Mouse (Mus musculus): ENCODE measurements around the gene Zfp358. TPM values are rescaled to one million over a fixed set of nuclear protein-coding genes. Genes with fewer than 3 reads are reported as not detected.
A peak's percentile ranks its signal among the peaks of the same experiment; 100 is the strongest.

The Zfp358 gene
- polyA plus RNA-seq, 1 experiment from 2014 or later: 4.4 TPM

- under 1% methylated on average over 70 of the region's 70 CpGs for whole genome bisulfite sequencing (ENCODE audit: insufficient replicate concordance)
- peaks cover 35% of the 10 kb centered on the region for H3K4me1 ChIP-seq (replicated peaks)
- peak within 1 kb of the TSS; percentile 93 for H3K9ac ChIP-seq
- H3K36me3 ChIP-seq: peaks cover 17% of the 10 kb centered on the region
- peak within 1 kb of the TSS; percentile 95 for H3K4me2 ChIP-seq
- peak within 1 kb of the TSS; percentile 82 for H3K4me3 ChIP-seq (replicated peaks)
- peak; percentile 98 for DNase-seq
- ATAC-seq (ENCODE audit: low read depth): peak; percentile 92
- peak within 1 kb of the TSS; percentile 85 for H3K27ac ChIP-seq
- no peaks in the 10 kb centered on the region for H3K27me3 ChIP-seq
- no peaks in the 10 kb centered on the region; the same call in 1 of the 2 replicates for H3K9me3 ChIP-seq (replicated peaks)
Observed at GRCm38 (mm10) chr8:3500235-3501090, 7.5 kb downstream of the Zfp358 start, which contains the start of gene Mcoln1. TSS of gene Mcoln1 (plus strand) at chr8:3500457.

- no peaks in the 10 kb centered on the region for H3K9me3 ChIP-seq (replicated peaks)
- no peak overlapping the region for H3K4me3 ChIP-seq (replicated peaks)
- no peak overlapping the region for H3K9ac ChIP-seq
- H3K36me3 ChIP-seq: peaks cover 18% of the 10 kb centered on the region
- no peaks in the 10 kb centered on the region for H3K27me3 ChIP-seq
- ATAC-seq (ENCODE audit: low read depth) (no peak), DNase-seq (no peak)
- 45% methylated on average over 4 of the region's 4 CpGs for WGBS (ENCODE audit: insufficient replicate concordance)
- H3K4me2 ChIP-seq: no peak overlapping the region
- H3K4me1 ChIP-seq (replicated peaks): peaks cover 30% of the 10 kb centered on the region
- no peak overlapping the region for H3K27ac ChIP-seq
Observed at GRCm38 (mm10) chr8:3502217-3502616, 9.3 kb downstream of the Zfp358 start.

- Histone ChIP-seq H3K36me3 (peaks cover 52% of the 10 kb centered on the region), H3K4me2 (no peak overlapping the region)
- 67% methylated on average over 6 of the region's 6 CpGs for WGBS (ENCODE audit: insufficient replicate concordance)
Observed at GRCm38 (mm10) chr8:3507979-3508754, 15.2 kb downstream of the Zfp358 start.

GRCm38 (mm10) chr8:3514681-3515247 lies 21.8 kb downstream of the Zfp358 start:
- H3K27me3 ChIP-seq: no peaks in the 10 kb centered on the region
- peak overlapping the region; percentile 81 for H3K9ac ChIP-seq
- WGBS (ENCODE audit: insufficient replicate concordance): 34% methylated on average over 13 of the region's 13 CpGs
- peaks cover 17% of the 10 kb centered on the region for H3K36me3 ChIP-seq
- H3K9me3 ChIP-seq (replicated peaks): no peaks in the 10 kb centered on the region
- H3K4me1 ChIP-seq (replicated peaks): peaks cover 42% of the 10 kb centered on the region
- DNase-seq: no peak
- H3K4me3 ChIP-seq (replicated peaks): peak overlapping the region; percentile 83
- no peak for ATAC-seq (ENCODE audit: low read depth)
- H3K4me2 ChIP-seq: peak overlapping the region; percentile 95
- peak overlapping the region; percentile 59 for H3K27ac ChIP-seq

More at GRCm38 (mm10) chr8:3507979-3508754, 15.2 kb downstream of the Zfp358 start:
- no peaks in the 10 kb centered on the region for H3K27me3 ChIP-seq
- peaks cover 8% of the 10 kb centered on the region for H3K4me1 ChIP-seq (replicated peaks)
- H3K27ac ChIP-seq: peak overlapping the region; percentile 44
- no peak overlapping the region for H3K4me3 ChIP-seq (replicated peaks)
- ATAC-seq (ENCODE audit: low read depth): peak; percentile 60
- no peak overlapping the region for H3K9ac ChIP-seq
- DNase-seq: no peak
- H3K9me3 ChIP-seq (replicated peaks): no peaks in the 10 kb centered on the region

GRCm38 (mm10) chr8:3515260-3515671 lies 22.3 kb downstream of the Zfp358 start, which contains the start of gene Pnpla6:
TSS of gene Pnpla6 (plus strand) at chr8:3515384.
- Histone ChIP-seq H3K27ac (peak within 1 kb of the TSS; percentile 86), H3K27me3 (no peaks in the 10 kb centered on the region), H3K9me3 (replicated peaks) (no peaks in the 10 kb centered on the region), H3K36me3 (peaks cover 15% of the 10 kb centered on the region), H3K4me1 (replicated peaks) (peaks cover 48% of the 10 kb centered on the region), H3K4me2 (peak within 1 kb of the TSS; percentile 95), H3K9ac (peak within 1 kb of the TSS; percentile 81), H3K4me3 (replicated peaks) (peak within 1 kb of the TSS; percentile 83)
- ATAC-seq (ENCODE audit: low read depth) (peak; percentile 63), DNase-seq (peak; percentile 83)
- 0% methylated on average over 25 of the region's 25 CpGs for whole genome bisulfite sequencing (ENCODE audit: insufficient replicate concordance)

- ATAC-seq (ENCODE audit: low read depth) (peak; percentile 47), DNase-seq (no peak)
- no peaks in the 10 kb centered on the region for H3K9me3 ChIP-seq (replicated peaks)
- peaks cover 16% of the 10 kb centered on the region for H3K36me3 ChIP-seq
- H3K27me3 ChIP-seq: no peaks in the 10 kb centered on the region
- H3K4me3 ChIP-seq (replicated peaks): peak overlapping the region; percentile 83
- peak overlapping the region; percentile 95 for H3K4me2 ChIP-seq
- H3K27ac ChIP-seq: peak overlapping the region; percentile 86
- peaks cover 54% of the 10 kb centered on the region for H3K4me1 ChIP-seq (replicated peaks)
- peak overlapping the region; percentile 81 for H3K9ac ChIP-seq
- WGBS (ENCODE audit: insufficient replicate concordance): under 1% methylated on average over 25 of the region's 25 CpGs
Observed at GRCm38 (mm10) chr8:3515771-3516417, 23.0 kb downstream of the Zfp358 start.

- DNase-seq: peak; percentile 90
- peak; percentile 89 for ATAC-seq (ENCODE audit: low read depth)
- H3K27me3 ChIP-seq: no peaks in the 10 kb centered on the region
- H3K36me3 ChIP-seq: peaks cover 22% of the 10 kb centered on the region
- H3K4me3 ChIP-seq (replicated peaks): peak overlapping the region; percentile 83
- peaks cover 61% of the 10 kb centered on the region for H3K4me1 ChIP-seq (replicated peaks)
- H3K27ac ChIP-seq: peak overlapping the region; percentile 86
- H3K9me3 ChIP-seq (replicated peaks): no peaks in the 10 kb centered on the region
- WGBS (ENCODE audit: insufficient replicate concordance): under 1% methylated on average over 36 of the region's 36 CpGs
- peak overlapping the region; percentile 95 for H3K4me2 ChIP-seq
- H3K9ac ChIP-seq: peak overlapping the region; percentile 81
Observed at GRCm38 (mm10) chr8:3516450-3517116, 23.6 kb downstream of the Zfp358 start.

- Histone ChIP-seq H3K36me3 (peaks cover 23% of the 10 kb centered on the region), H3K9ac (peak overlapping the region; percentile 81), H3K4me1 (replicated peaks) (peaks cover 66% of the 10 kb centered on the region), H3K27me3 (no peaks in the 10 kb centered on the region), H3K27ac (peak overlapping the region; percentile 72), H3K9me3 (replicated peaks) (no peaks in the 10 kb centered on the region), H3K4me2 (peak overlapping the region; percentile 95), H3K4me3 (replicated peaks) (peak overlapping the region; percentile 83)
- DNase-seq: no peak
- ATAC-seq (ENCODE audit: low read depth): no peak
- 6% methylated on average over 16 of the region's 16 CpGs for WGBS (ENCODE audit: insufficient replicate concordance)
Observed at GRCm38 (mm10) chr8:3517117-3517495, 24.2 kb downstream of the Zfp358 start.

- Histone ChIP-seq H3K4me1 (replicated peaks) (peaks cover 73% of the 10 kb centered on the region), H3K9ac (peak overlapping the region; percentile 59), H3K4me3 (replicated peaks) (peak overlapping the region; percentile 36), H3K27me3 (no peaks in the 10 kb centered on the region), H3K36me3 (peaks cover 55% of the 10 kb centered on the region), H3K4me2 (peak overlapping the region; percentile 65), H3K27ac (peak overlapping the region; percentile 96), H3K9me3 (replicated peaks) (no peaks in the 10 kb centered on the region)
- ATAC-seq (ENCODE audit: low read depth) (peak; percentile 99), DNase-seq (peak; percentile 80)
- whole genome bisulfite sequencing (ENCODE audit: insufficient replicate concordance): 51% methylated on average over 13 of the region's 13 CpGs
Observed at GRCm38 (mm10) chr8:3522007-3522697, 29.2 kb downstream of the Zfp358 start.

GRCm38 (mm10) chr8:3530816-3531215 lies 37.9 kb downstream of the Zfp358 start:
- H3K27ac ChIP-seq: no peak overlapping the region
- H3K27me3 ChIP-seq: no peaks in the 10 kb centered on the region
- peaks cover 44% of the 10 kb centered on the region for H3K36me3 ChIP-seq
- no peaks in the 10 kb centered on the region for H3K9me3 ChIP-seq (replicated peaks)
- no peak overlapping the region for H3K9ac ChIP-seq
- 61% methylated on average over 5 of the region's 5 CpGs for whole genome bisulfite sequencing (ENCODE audit: insufficient replicate concordance)
- H3K4me1 ChIP-seq (replicated peaks): peaks cover 9% of the 10 kb centered on the region
- no peak overlapping the region for H3K4me2 ChIP-seq
- DNase-seq: no peak
- no peak overlapping the region for H3K4me3 ChIP-seq (replicated peaks)
- ATAC-seq (ENCODE audit: low read depth): no peak
